Mouse (Mus musculus) left cerebral cortex, adult 8-10 months (tissue): Measurements from ENCODE around the gene Repin1. TPM values are rescaled to one million over a fixed set of nuclear protein-coding genes. Genes with fewer than 3 reads are reported as not detected.

Experiments
- total RNA-seq, 4 experiments: library from RNA; stranded (reverse); gene quantifications; 2 replicates each; pipeline ENCODE4 v1.2.4; 2022

Repin1 gene
- total RNA-seq, 4 experiments from 2014 or later, result 62.2 to 67.3 (median 64.6) TPM

Other genes starting within 250 kb of the Repin1 start
- 10 to 100 TPM; 42.8 to 63.6 (median 53.0) TPM for gene Krba1, start 198.3 kb upstream of the Repin1 start, total RNA-seq
- 10 to 100 TPM; 36.6 to 46.3 (median 38.6) TPM for gene Zfp467, start 148.1 kb upstream of the Repin1 start, total RNA-seq
- 1 to 10 TPM in 1 of 4 experiments, under 1 TPM in 3; 0.84 to 1.4 (median 0.90) TPM for gene Sspo, start 145.7 kb upstream of the Repin1 start, total RNA-seq
- 100 to 1,000 TPM; 400 to 422 (median 415) TPM for gene Atp6v0e2, start 56.3 kb upstream of the Repin1 start, total RNA-seq
- 10 to 100 TPM; 41.6 to 55.1 (median 46.4) TPM for gene Lrrc61, start 39.1 kb upstream of the Repin1 start, total RNA-seq
- gene Rarres2, start 21.1 kb upstream of the Repin1 start, total RNA-seq, result 10 to 100 TPM; 16.1 to 17.3 (median 16.9) TPM
- not detected for gene Gm45021, start 4.3 kb upstream of the Repin1 start, total RNA-seq
- gene Gm44965, start 58 bp downstream of the Repin1 start, total RNA-seq, result 1 to 10 TPM in 1 of 4 experiments, not detected in 3; 1.6 TPM
- gene Zfp775, start 8.2 kb downstream of the Repin1 start, total RNA-seq, result 1 to 10 TPM; 7.7 to 9.5 (median 7.8) TPM
- 10 to 100 TPM; 15.2 to 16.7 (median 16.1) TPM for gene AI854703, start 32.9 kb downstream of the Repin1 start, total RNA-seq
- 1 to 10 TPM in 1 of 4 experiments, under 1 TPM in 3; 0.77 to 1.0 (median 0.83) TPM for gene Gimap8, start 53.4 kb downstream of the Repin1 start, total RNA-seq
- gene Gimap9, start 82.2 kb downstream of the Repin1 start, total RNA-seq, result 1 to 10 TPM in 1 of 4 experiments, under 1 TPM in 3; 0.36 to 1.0 (median 0.45) TPM
- gene Gimap4, start 90.7 kb downstream of the Repin1 start, total RNA-seq, result under 1 TPM in 3 of 4 experiments, not detected in 1; 0.41 to 0.56 (median 0.55) TPM
- 1 to 10 TPM; 3.1 to 4.3 (median 4.0) TPM for gene Gimap6, start 114.3 kb downstream of the Repin1 start, total RNA-seq
- 1 to 10 TPM in 1 of 4 experiments, not detected in 3; 2.3 TPM for gene Gm28053, start 124.7 kb downstream of the Repin1 start, total RNA-seq
- gene Gimap7, start 124.7 kb downstream of the Repin1 start, total RNA-seq, result not detected
- gene Gimap1, start 145.2 kb downstream of the Repin1 start, total RNA-seq, result 1 to 10 TPM; 1.6 to 2.8 (median 1.8) TPM
- 1 to 10 TPM in 1 of 4 experiments, under 1 TPM in 3; 0.32 to 1.2 (median 0.89) TPM for gene Gimap5, start 152.3 kb downstream of the Repin1 start, total RNA-seq
- gene Gimap3, start 177.0 kb downstream of the Repin1 start, total RNA-seq, result not detected
- gene Tmem176a, start 247.0 kb downstream of the Repin1 start, total RNA-seq, result 10 to 100 TPM; 28.8 to 63.0 (median 40.9) TPM
- gene Tmem176b, start 247.6 kb downstream of the Repin1 start, total RNA-seq, result 10 to 100 TPM; 48.3 to 96.9 (median 67.8) TPM